Mouse (Mus musculus) heart, embryonic 12.5 days (tissue): ENCODE data around the gene Cox4i1. TPM values are rescaled to one million over a fixed set of nuclear protein-coding genes. Genes with fewer than 3 reads are reported as not detected.
A peak's percentile ranks its signal among the peaks of the same experiment; 100 is the strongest.

Experiments
- ATAC-seq: fragments of 200-750 bp; cut with Nextera tagmentation; 2 replicates; pipeline ENCODE4 v1.8.0; 2017; ENCODE audit warnings: moderate TSS enrichment, moderate library complexity; ENCODE audit not compliant: insufficient number of reproducible peaks, low FRiP score
- H3K27ac ChIP-seq: fragments of 300-500 bp; sonication (generic); 2 replicates; pipeline ENCODE4 v1.5.1; 2016; ENCODE audit warnings: mild to moderate bottlenecking, moderate library complexity; ENCODE audit not compliant: poor library complexity, severe bottlenecking
- H3K27me3 ChIP-seq: fragments of 300-500 bp; sonication (generic); replicated peaks from 2 replicates; pipeline ENCODE4 v1.6.1; 2016; ENCODE audit warnings: mild to moderate bottlenecking, moderate library complexity
- H3K36me3 ChIP-seq: fragments of 300-500 bp; sonication (generic); 2 replicates; pipeline ENCODE4 v1.6.1; 2016; ENCODE audit warnings: mild to moderate bottlenecking, moderate library complexity
- H3K4me1 ChIP-seq: fragments of 300-500 bp; sonication (generic); replicated peaks from 2 replicates; pipeline ENCODE4 v1.6.1; 2016; ENCODE audit warnings: mild to moderate bottlenecking
- H3K4me2 ChIP-seq: fragments of 300-500 bp; sonication (generic); 2 replicates; pipeline ENCODE4 v1.6.1; 2016; ENCODE audit warnings: mild to moderate bottlenecking, moderate library complexity
- H3K4me3 ChIP-seq: fragments of 300-500 bp; sonication (generic); 2 replicates; pipeline ENCODE4 v1.5.1; 2016; ENCODE audit warnings: mild to moderate bottlenecking
- H3K9ac ChIP-seq: fragments of 300-500 bp; sonication (generic); 2 replicates; pipeline ENCODE4 v1.6.1; 2016; ENCODE audit warnings: mild to moderate bottlenecking, moderate library complexity
- H3K9me3 ChIP-seq: fragments of 300-500 bp; sonication (generic); replicated peaks from 2 replicates; pipeline ENCODE4 v1.6.1; 2016; ENCODE audit warnings: mild to moderate bottlenecking, moderate library complexity
- WGBS: fragments of 180-500 bp; shearing (Covaris S2); methylation state at CpG from one replicate; pipeline ENCODE4 v1.1.7; 2016; 5-methylcytosine and 5-hydroxymethylcytosine counted together
- polyA plus RNA-seq: library from polyadenylated mRNA; unstranded; fragments of >200 nt; fragmentation: Nextera tagmentation; extraction: Ambion mirVana; gene quantifications from 2 replicates; pipeline ENCODE4 v1.2.1, GENCODE M21; 2016

Cox4i1 gene
- polyA plus RNA-seq, 1 experiment from 2014 or later = 1,716 TPM

DNA sequence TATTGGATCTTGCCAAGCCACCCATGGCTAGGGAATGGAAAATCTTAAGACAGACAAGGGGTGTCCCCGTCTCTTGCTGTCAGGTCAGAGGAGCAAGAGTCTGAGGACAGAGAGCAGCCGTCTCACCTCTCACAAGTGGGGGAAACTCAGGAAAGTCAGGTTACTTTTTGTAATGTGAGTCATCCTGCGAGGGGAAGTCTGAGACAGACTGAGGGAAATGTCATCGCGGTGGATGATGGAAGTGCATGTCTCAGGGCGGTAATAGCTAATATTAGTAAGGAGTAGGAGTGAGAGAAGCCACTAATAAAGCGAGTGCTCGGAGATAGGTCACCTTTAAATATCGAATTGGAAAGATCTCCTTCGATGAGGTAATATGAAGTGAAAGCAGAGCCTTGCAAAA lies 41.2 kb downstream of the Cox4i1 start:
- WGBS = 68% methylated on average over 10 of the region's 10 CpGs
- no peaks in the 10 kb centered on the region; the same call in 1 of the 2 replicates for H3K4me1 ChIP-seq
- no peak overlapping the region for H3K4me2 ChIP-seq

DNA sequence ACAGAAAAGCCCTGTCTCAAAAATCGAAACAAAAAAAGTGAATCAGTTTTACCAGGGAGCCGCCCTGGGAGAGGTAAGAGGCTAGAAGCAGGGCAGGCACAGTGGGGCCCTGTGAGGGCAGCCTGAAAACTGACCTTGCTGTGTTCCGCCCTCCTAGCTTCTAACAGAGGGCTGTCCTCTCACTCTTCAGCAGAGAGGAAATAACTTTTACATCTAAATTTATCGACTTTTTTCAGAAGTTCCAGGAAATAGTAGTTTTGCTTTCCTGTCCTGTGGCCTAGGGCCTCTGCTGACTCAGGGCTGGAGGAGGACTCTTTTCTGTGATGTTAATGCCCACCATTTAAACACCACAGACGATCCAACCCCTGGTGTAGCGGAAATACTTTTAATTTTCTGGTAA lies 47.2 kb downstream of the Cox4i1 start:
- H3K36me3 ChIP-seq = no peaks in the 10 kb centered on the region
- no peak overlapping the region for H3K4me2 ChIP-seq
- peaks cover 5% of the 10 kb centered on the region; the same call in 1 of the 2 replicates for H3K27me3 ChIP-seq
- H3K9me3 ChIP-seq = no peaks in the 10 kb centered on the region
- no peak for ATAC-seq
- H3K27ac ChIP-seq = 0 out of 2 replicates have a peak overlapping the region, but pooled peaks have one; percentile 11
- H3K9ac ChIP-seq = no peak overlapping the region
- H3K4me1 ChIP-seq = peaks cover 7% of the 10 kb centered on the region
- 71% methylated on average over 6 of the region's 6 CpGs for WGBS
- no peak overlapping the region for H3K4me3 ChIP-seq

More for the DNA sequence above, 41.2 kb downstream of the Cox4i1 start:
- Histone ChIP-seq H3K4me3 (no peak overlapping the region), H3K36me3 (no peaks in the 10 kb centered on the region), H3K9ac (no peak overlapping the region), H3K27ac (no peak overlapping the region), H3K27me3 (peaks cover 10% of the 10 kb centered on the region; the same call in 1 of the 2 replicates), H3K9me3 (no peaks in the 10 kb centered on the region)
- ATAC-seq = no peak

DNA sequence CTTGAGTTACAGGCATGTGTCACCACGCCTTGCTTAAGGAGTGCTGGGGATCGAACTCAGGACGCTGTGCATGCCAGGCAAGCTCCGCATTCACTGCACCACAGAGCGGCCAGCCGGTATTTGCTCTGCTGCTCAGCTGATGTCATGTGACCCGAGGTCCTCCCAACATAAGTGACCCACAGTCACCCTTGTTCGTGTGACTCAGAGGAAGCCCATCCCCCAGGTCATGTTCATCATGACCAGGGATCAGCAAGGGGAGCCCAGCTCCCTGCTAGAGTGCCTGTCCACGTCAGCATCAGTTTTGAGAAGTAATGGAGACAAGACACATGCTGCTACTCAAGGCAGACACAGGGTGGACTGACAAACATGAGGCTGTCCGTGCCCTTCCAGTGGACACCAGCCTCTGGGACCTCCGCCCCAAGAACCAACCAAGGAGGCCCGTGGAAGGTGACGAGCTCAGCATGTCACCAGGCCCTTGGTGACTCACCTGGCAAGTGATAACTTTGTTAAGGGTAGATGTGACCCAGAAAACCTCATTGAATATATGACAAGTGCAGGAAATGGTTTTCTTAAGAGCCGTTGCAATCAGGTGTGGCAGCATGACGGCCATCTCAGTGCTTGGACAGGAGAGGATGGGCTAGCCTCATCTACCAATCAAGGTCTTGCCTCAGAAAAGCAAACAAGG lies 48.1 kb downstream of the Cox4i1 start:
- WGBS = 68% methylated on average over 15 of the region's 15 CpGs
- Histone ChIP-seq H3K9ac (no peak overlapping the region), H3K9me3 (0 out of 2 replicates have a peak, but pooled peaks cover 2% of the 10 kb centered on the region), H3K4me1 (peaks cover 7% of the 10 kb centered on the region), H3K4me2 (no peak overlapping the region), H3K4me3 (no peak overlapping the region), H3K27ac (no peak overlapping the region), H3K36me3 (no peaks in the 10 kb centered on the region), H3K27me3 (peaks cover 5% of the 10 kb centered on the region; the same call in 1 of the 2 replicates)
- ATAC-seq = no peak

DNA sequence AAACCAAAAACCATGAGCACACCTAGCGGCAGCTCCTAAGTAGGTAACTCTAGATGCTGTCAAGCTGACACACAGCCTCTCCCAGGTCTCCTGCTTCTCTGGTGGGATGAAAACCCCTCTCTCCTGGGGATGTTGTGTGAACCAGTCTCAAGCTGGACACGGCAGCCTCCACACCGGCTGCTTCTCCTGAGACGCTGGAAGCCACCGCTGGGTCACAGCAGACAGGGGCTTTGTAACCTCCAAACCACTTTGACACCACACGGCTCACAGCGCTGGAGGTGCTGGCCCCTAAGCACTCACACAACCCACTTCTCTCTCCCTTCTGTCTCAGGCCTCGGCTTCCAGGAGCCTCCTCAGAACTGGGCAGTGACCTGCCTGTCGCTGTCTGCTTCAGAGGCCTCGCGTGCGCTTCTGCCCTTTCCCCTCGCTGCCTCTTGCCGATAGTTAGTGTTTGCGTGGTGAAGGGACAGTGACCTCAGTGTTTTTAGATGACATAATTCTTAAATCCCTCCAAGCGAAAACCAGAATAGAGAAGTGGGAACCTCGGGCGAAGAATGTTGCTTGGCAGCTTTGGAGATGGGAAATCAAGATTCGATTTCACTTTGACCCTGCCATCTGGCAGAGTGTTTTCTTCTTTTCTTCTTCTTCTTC lies 51.7 kb downstream of the Cox4i1 start:
- 70% methylated on average over 19 of the region's 19 CpGs for whole genome bisulfite sequencing
- Histone ChIP-seq H3K36me3 (no peaks in the 10 kb centered on the region), H3K27me3 (peaks cover 5% of the 10 kb centered on the region; the same call in 1 of the 2 replicates), H3K4me1 (peaks cover 7% of the 10 kb centered on the region), H3K4me3 (no peak overlapping the region), H3K27ac (no peak overlapping the region), H3K4me2 (no peak overlapping the region), H3K9me3 (peaks cover 13% of the 10 kb centered on the region; the same call in 1 of the 2 replicates), H3K9ac (no peak overlapping the region)
- ATAC-seq = no peak

DNA sequence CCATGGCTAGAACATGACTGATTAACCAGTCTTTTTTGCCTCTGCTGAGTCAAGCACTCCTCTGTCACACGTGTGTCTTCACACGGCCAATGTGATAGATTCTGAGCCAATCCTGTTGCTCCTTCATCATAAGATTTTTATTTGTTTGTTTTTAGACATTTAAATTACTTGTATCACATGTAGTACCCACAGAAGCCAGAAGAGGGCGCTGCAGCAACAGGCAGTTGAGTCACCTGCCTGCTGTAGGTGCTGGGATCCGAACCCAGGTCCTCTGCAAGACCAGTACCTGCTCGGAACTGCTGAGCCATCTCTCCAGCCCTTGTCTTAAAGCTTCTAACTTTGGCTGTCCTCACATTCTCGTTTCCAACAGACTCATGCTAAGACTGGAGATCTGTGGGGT lies 55.0 kb downstream of the Cox4i1 start:
- Histone ChIP-seq H3K9me3 (peaks cover 13% of the 10 kb centered on the region; the same call in 1 of the 2 replicates), H3K9ac (no peak overlapping the region), H3K4me2 (no peak overlapping the region), H3K36me3 (no peaks in the 10 kb centered on the region), H3K4me1 (peaks cover 10% of the 10 kb centered on the region), H3K27ac (no peak overlapping the region), H3K4me3 (no peak overlapping the region), H3K27me3 (0 out of 2 replicates have a peak, but pooled peaks cover under 1% of the 10 kb centered on the region)
- no peak for ATAC-seq
- 61% methylated on average over 6 of the region's 6 CpGs for WGBS

Other genes starting within 250 kb of the Cox4i1 start
- gene Gins2, start 78.9 kb upstream of the Cox4i1 start, polyA plus RNA-seq = 63.4 and 66.8 TPM in 2 replicates
- 3.5 and 6.7 TPM in 2 replicates for gene 1190005I06Rik, start 20.6 kb upstream of the Cox4i1 start, polyA plus RNA-seq
- 0.72 TPM in 1 of 2 replicates, not detected in the other for gene Gm27021, start 143 bp upstream of the Cox4i1 start, polyA plus RNA-seq
- 168 and 183 TPM in 2 replicates for gene Emc8, start 351 bp downstream of the Cox4i1 start, polyA plus RNA-seq
- gene Irf8, start 68.1 kb downstream of the Cox4i1 start, polyA plus RNA-seq = 4.9 and 5.6 TPM in 2 replicates